Mouse (Mus musculus): ENCODE data around the gene Polr2c. TPM values are rescaled to one million over a fixed set of nuclear protein-coding genes. Genes with fewer than 3 reads are reported as not detected.
"Not testable (repeated sequence)": the region's sequence is repeated elsewhere in the genome, so short reads cannot be mapped to it uniquely, and the experiment has no call there.

Polr2c gene
- polyA plus RNA-seq, 1 experiment from 2014 or later = 154 TPM

- DNase-seq (ENCODE audit: low spot score) = peak; percentile 52
- H3K4me3 ChIP-seq = no peak overlapping the region
- peaks cover 77% of the 10 kb centered on the region for H3K36me3 ChIP-seq
- 83% methylated on average over 23 of the region's 23 CpGs for WGBS
- no peak overlapping the region; the same call in 1 of the 2 replicates for H3K27ac ChIP-seq
- peaks cover 6% of the 10 kb centered on the region for H3K4me1 ChIP-seq (replicated peaks)
- no peaks in the 10 kb centered on the region for H3K9me3 ChIP-seq
- no peaks in the 10 kb centered on the region for H3K27me3 ChIP-seq (ENCODE audit: insufficient read depth, poor library complexity, severe bottlenecking)
These were observed 34.4 kb upstream of the Polr2c start for GRCm38 (mm10) chr8:94822637-94823560.

- 87% methylated on average over 6 of the region's 6 CpGs for WGBS
- DNase-seq (ENCODE audit: low spot score) = no peak
- H3K27ac ChIP-seq = no peak overlapping the region
- H3K4me3 ChIP-seq = no peak overlapping the region
- peaks cover 1% of the 10 kb centered on the region; the same call in 1 of the 2 replicates for H3K9me3 ChIP-seq
- peaks cover 97% of the 10 kb centered on the region for H3K36me3 ChIP-seq
- H3K4me1 ChIP-seq (replicated peaks) = peaks cover 6% of the 10 kb centered on the region
- H3K27me3 ChIP-seq (ENCODE audit: insufficient read depth, poor library complexity, severe bottlenecking) = no peaks in the 10 kb centered on the region
These were observed 32.1 kb upstream of the Polr2c start for GRCm38 (mm10) chr8:94825170-94825569.

- Histone ChIP-seq H3K27me3 (ENCODE audit: insufficient read depth, poor library complexity, severe bottlenecking) (no peaks in the 10 kb centered on the region), H3K9me3 (peaks cover 6% of the 10 kb centered on the region; the same call in 1 of the 2 replicates), H3K36me3 (peaks cover 97% of the 10 kb centered on the region), H3K4me3 (no peak overlapping the region), H3K4me1 (replicated peaks) (peaks cover 6% of the 10 kb centered on the region), H3K27ac (no peak overlapping the region)
- no peak for DNase-seq (ENCODE audit: low spot score)
- 95% methylated on average over 5 of the region's 5 CpGs for WGBS
These were observed 31.0 kb upstream of the Polr2c start for GRCm38 (mm10) chr8:94826210-94826609.

GRCm38 (mm10) chr8:94828284-94828683 is 29.0 kb upstream of the Polr2c start:
- peaks cover 6% of the 10 kb centered on the region; the same call in 1 of the 2 replicates for H3K9me3 ChIP-seq
- no peaks in the 10 kb centered on the region for H3K4me1 ChIP-seq (replicated peaks)
- no peak overlapping the region for H3K4me3 ChIP-seq
- H3K36me3 ChIP-seq = peaks cover 92% of the 10 kb centered on the region
- 91% methylated on average over 6 of the region's 6 CpGs for WGBS
- no peak for DNase-seq (ENCODE audit: low spot score)
- no peak overlapping the region for H3K27ac ChIP-seq
- no peaks in the 10 kb centered on the region for H3K27me3 ChIP-seq (ENCODE audit: insufficient read depth, poor library complexity, severe bottlenecking)

GRCm38 (mm10) chr8:94833901-94834405 is 23.3 kb upstream of the Polr2c start:
- 85% methylated on average over 7 of the region's 7 CpGs for WGBS
- not testable (repeated sequence) for DNase-seq (ENCODE audit: low spot score); H3K27me3 ChIP-seq (ENCODE audit: insufficient read depth, poor library complexity, severe bottlenecking); H3K9me3 ChIP-seq; H3K27ac ChIP-seq; H3K4me3 ChIP-seq
- Histone ChIP-seq H3K4me1 (replicated peaks) (peaks cover 21% of the 10 kb centered on the region), H3K36me3 (peaks cover 38% of the 10 kb centered on the region)

GRCm38 (mm10) chr8:94835751-94836150 is 21.5 kb upstream of the Polr2c start:
- not testable (repeated sequence) for H3K4me3 ChIP-seq; DNase-seq (ENCODE audit: low spot score); H3K9me3 ChIP-seq; H3K27ac ChIP-seq; H3K27me3 ChIP-seq (ENCODE audit: insufficient read depth, poor library complexity, severe bottlenecking)
- Histone ChIP-seq H3K4me1 (replicated peaks) (peaks cover 25% of the 10 kb centered on the region), H3K36me3 (peaks cover 20% of the 10 kb centered on the region)
- WGBS = 96% methylated on average over 13 of the region's 13 CpGs

GRCm38 (mm10) chr8:94836456-94837240 is 20.6 kb upstream of the Polr2c start:
- WGBS = 72% methylated on average over 11 of the region's 11 CpGs
- Histone ChIP-seq H3K27ac (no peak overlapping the region), H3K27me3 (ENCODE audit: insufficient read depth, poor library complexity, severe bottlenecking) (no peaks in the 10 kb centered on the region), H3K9me3 (no peaks in the 10 kb centered on the region), H3K4me3 (peak overlapping the region; percentile 93), H3K36me3 (peaks cover 11% of the 10 kb centered on the region), H3K4me1 (replicated peaks) (peaks cover 25% of the 10 kb centered on the region)
- DNase-seq (ENCODE audit: low spot score) = no peak

- no peaks in the 10 kb centered on the region for H3K27me3 ChIP-seq (ENCODE audit: insufficient read depth, poor library complexity, severe bottlenecking)
- peak; percentile 96 for DNase-seq (ENCODE audit: low spot score)
- peak within 1 kb of the TSS; percentile 93 for H3K4me3 ChIP-seq
- H3K9me3 ChIP-seq = no peaks in the 10 kb centered on the region
- peak within 1 kb of the TSS; percentile 92 for H3K27ac ChIP-seq
- under 1% methylated on average over 82 of the region's 82 CpGs for WGBS
- no peaks in the 10 kb centered on the region for H3K36me3 ChIP-seq
- H3K4me1 ChIP-seq (replicated peaks) = peaks cover 25% of the 10 kb centered on the region
These were observed 19.3 kb upstream of the Polr2c start, which contains the start of the genes Coq9 and Ciapin1 for GRCm38 (mm10) chr8:94837662-94838574. TSS of gene Coq9 (plus strand) at chr8:94838321. TSS of gene Ciapin1 (minus strand) at chr8:94838358.

GRCm38 (mm10) chr8:94838600-94838999 is 18.6 kb upstream of the Polr2c start:
- under 1% methylated on average over 24 of the region's 24 CpGs for WGBS
- no peaks in the 10 kb centered on the region for H3K9me3 ChIP-seq
- H3K4me1 ChIP-seq (replicated peaks) = peaks cover 25% of the 10 kb centered on the region
- peak overlapping the region; percentile 93 for H3K4me3 ChIP-seq
- no peaks in the 10 kb centered on the region for H3K36me3 ChIP-seq
- DNase-seq (ENCODE audit: low spot score) = no peak
- peak overlapping the region; percentile 92 for H3K27ac ChIP-seq
- H3K27me3 ChIP-seq (ENCODE audit: insufficient read depth, poor library complexity, severe bottlenecking) = no peaks in the 10 kb centered on the region

- no peak overlapping the region for H3K27ac ChIP-seq
- H3K27me3 ChIP-seq (ENCODE audit: insufficient read depth, poor library complexity, severe bottlenecking) = no peaks in the 10 kb centered on the region
- H3K4me1 ChIP-seq (replicated peaks) = peaks cover 25% of the 10 kb centered on the region
- no peak for DNase-seq (ENCODE audit: low spot score)
- no peaks in the 10 kb centered on the region for H3K9me3 ChIP-seq
- H3K36me3 ChIP-seq = peaks cover 21% of the 10 kb centered on the region
- WGBS = 58% methylated on average over 2 of the region's 2 CpGs
- H3K4me3 ChIP-seq = no peak overlapping the region
These were observed 16.1 kb upstream of the Polr2c start for GRCm38 (mm10) chr8:94841183-94841582.

GRCm38 (mm10) chr8:94850049-94850448 is 7.2 kb upstream of the Polr2c start:
- DNase-seq (ENCODE audit: low spot score) = no peak
- H3K36me3 ChIP-seq = peaks cover 81% of the 10 kb centered on the region
- no peak overlapping the region for H3K27ac ChIP-seq
- H3K4me1 ChIP-seq (replicated peaks) = no peaks in the 10 kb centered on the region
- H3K9me3 ChIP-seq = no peaks in the 10 kb centered on the region
- H3K27me3 ChIP-seq (ENCODE audit: insufficient read depth, poor library complexity, severe bottlenecking) = no peaks in the 10 kb centered on the region
- H3K4me3 ChIP-seq = no peak overlapping the region
- 92% methylated on average over 5 of the region's 5 CpGs for WGBS

GRCm38 (mm10) chr8:94854761-94855160 is 2.5 kb upstream of the Polr2c start:
- DNase-seq (ENCODE audit: low spot score); H3K27ac ChIP-seq; H3K27me3 ChIP-seq (ENCODE audit: insufficient read depth, poor library complexity, severe bottlenecking); H3K9me3 ChIP-seq; H3K4me3 ChIP-seq: not testable (repeated sequence)
- peaks cover 17% of the 10 kb centered on the region for H3K4me1 ChIP-seq (replicated peaks)
- peaks cover 52% of the 10 kb centered on the region for H3K36me3 ChIP-seq
- WGBS = 89% methylated on average over 11 of the region's 11 CpGs
